Mouse (Mus musculus) hindbrain, embryonic 16.5 days (tissue): ENCODE results near the gene Wdr75. TPM values are rescaled to one million over a fixed set of nuclear protein-coding genes. Genes with fewer than 3 reads are reported as not detected.

Experiments
- ATAC-seq: fragments of 200-750 bp; cut with Nextera tagmentation; 2 replicates; pipeline ENCODE4 v1.8.0; 2017; ENCODE audit warnings: moderate TSS enrichment, moderate library complexity
- H3K27ac ChIP-seq: fragments of 300-500 bp; sonication (generic); 2 replicates; pipeline ENCODE4 v1.5.1; 2014; ENCODE audit warnings: low read depth, mild to moderate bottlenecking, control low read depth, low read length, moderate library complexity
- H3K27me3 ChIP-seq: fragments of 300-500 bp; sonication (generic); replicated peaks from 2 replicates; pipeline ENCODE4 v1.6.1; 2014; ENCODE audit warnings: low read length; ENCODE audit not compliant: control insufficient read depth, insufficient read depth
- H3K36me3 ChIP-seq: fragments of 300-500 bp; sonication (generic); 2 replicates; pipeline ENCODE4 v1.6.1; 2014; ENCODE audit warnings: mild to moderate bottlenecking, low read length, moderate library complexity, mixed read lengths; ENCODE audit not compliant: control insufficient read depth, insufficient read depth
- H3K4me1 ChIP-seq: fragments of 300-500 bp; sonication (generic); 2 replicates; pipeline ENCODE4 v1.6.1; 2014; ENCODE audit warnings: low read depth, low read length; ENCODE audit not compliant: control insufficient read depth, insufficient read depth
- H3K4me2 ChIP-seq: fragments of 300-500 bp; sonication (generic); 2 replicates; pipeline ENCODE4 v1.6.1; 2014; ENCODE audit warnings: mild to moderate bottlenecking, low read length, control low read depth, moderate library complexity
- H3K4me3 ChIP-seq: fragments of 300-500 bp; sonication (generic); 2 replicates; pipeline ENCODE4 v1.5.1; 2014; ENCODE audit warnings: mild to moderate bottlenecking, low read length, control low read depth, moderate library complexity
- H3K9ac ChIP-seq: fragments of 300-500 bp; sonication (generic); 2 replicates; pipeline ENCODE4 v1.6.1; 2014; ENCODE audit warnings: low read depth, mild to moderate bottlenecking, control low read depth, low read length, moderate library complexity
- H3K9me3 ChIP-seq: fragments of 300-500 bp; sonication (generic); 2 replicates; pipeline ENCODE4 v1.6.1; 2014; ENCODE audit warnings: mild to moderate bottlenecking, low read length, moderate library complexity; ENCODE audit not compliant: control insufficient read depth
- WGBS: fragments of 180-500 bp; shearing (Covaris S2); extraction: QIAGEN DNeasy Blood & Tissue Kit; methylation state at CpG from one replicate; pipeline ENCODE4 v1.1.7; 2014; 5-methylcytosine and 5-hydroxymethylcytosine counted together
- polyA plus RNA-seq: library from polyadenylated mRNA; unstranded; fragments of >200 nt; fragmentation: Nextera tagmentation; extraction: Ambion mirVana; gene quantifications from 2 replicates; pipeline ENCODE4 v1.2.1, GENCODE M21; 2015

Wdr75 gene
- polyA plus RNA-seq = 49.1 and 50.1 TPM in 2 replicates

GRCm38 (mm10) chr1:45794969-45795908 lies at the start of gene Wdr75:
TSS of gene Wdr75 (plus strand) at chr1:45795166.
- peak; percentile 100 for ATAC-seq
- H3K4me3 ChIP-seq = peak within 1 kb of the TSS; percentile 94
- H3K36me3 ChIP-seq = 0 out of 2 replicates have a peak, but pooled peaks cover 2% of the 10 kb centered on the region
- H3K27me3 ChIP-seq = no peaks in the 10 kb centered on the region
- under 1% methylated on average over 66 of the region's 70 CpGs for WGBS
- peaks cover 11% of the 10 kb centered on the region for H3K4me1 ChIP-seq
- no peaks in the 10 kb centered on the region for H3K9me3 ChIP-seq
- H3K4me2 ChIP-seq = peak within 1 kb of the TSS; percentile 91
- peak within 1 kb of the TSS; percentile 95 for H3K27ac ChIP-seq
- H3K9ac ChIP-seq = peak within 1 kb of the TSS; percentile 90

GRCm38 (mm10) chr1:45755902-45756301 lies 39.1 kb upstream of the Wdr75 start:
- Histone ChIP-seq H3K36me3 (no peaks in the 10 kb centered on the region), H3K9me3 (no peaks in the 10 kb centered on the region), H3K27me3 (no peaks in the 10 kb centered on the region), H3K4me2 (no peak overlapping the region), H3K27ac (no peak overlapping the region), H3K4me3 (no peak overlapping the region), H3K9ac (no peak overlapping the region), H3K4me1 (no peaks in the 10 kb centered on the region)
- no peak for ATAC-seq

GRCm38 (mm10) chr1:45756707-45757106 lies 38.3 kb upstream of the Wdr75 start:
- no peaks in the 10 kb centered on the region for H3K4me1 ChIP-seq
- no peak overlapping the region for H3K4me3 ChIP-seq
- no peaks in the 10 kb centered on the region for H3K9me3 ChIP-seq
- no peak overlapping the region for H3K27ac ChIP-seq
- H3K36me3 ChIP-seq = no peaks in the 10 kb centered on the region
- ATAC-seq = no peak
- no peak overlapping the region for H3K4me2 ChIP-seq
- no peaks in the 10 kb centered on the region for H3K27me3 ChIP-seq
- no peak overlapping the region for H3K9ac ChIP-seq

GRCm38 (mm10) chr1:45758011-45758410 lies 37.0 kb upstream of the Wdr75 start:
- H3K4me3 ChIP-seq = no peak overlapping the region
- H3K9me3 ChIP-seq = no peaks in the 10 kb centered on the region
- no peaks in the 10 kb centered on the region for H3K27me3 ChIP-seq
- no peaks in the 10 kb centered on the region for H3K36me3 ChIP-seq
- H3K4me2 ChIP-seq = no peak overlapping the region
- no peaks in the 10 kb centered on the region for H3K4me1 ChIP-seq
- no peak for ATAC-seq
- H3K27ac ChIP-seq = no peak overlapping the region
- WGBS = 78% methylated on average over 1 of the region's 1 CpGs
- H3K9ac ChIP-seq = no peak overlapping the region

- no peaks in the 10 kb centered on the region for H3K36me3 ChIP-seq
- no peak overlapping the region for H3K9ac ChIP-seq
- H3K27me3 ChIP-seq = no peaks in the 10 kb centered on the region
- ATAC-seq = no peak
- no peak overlapping the region for H3K27ac ChIP-seq
- WGBS = 69% methylated on average over 4 of the region's 4 CpGs
- H3K4me1 ChIP-seq = no peaks in the 10 kb centered on the region
- H3K4me3 ChIP-seq = no peak overlapping the region
- no peak overlapping the region for H3K4me2 ChIP-seq
- no peaks in the 10 kb centered on the region for H3K9me3 ChIP-seq
Measured at GRCm38 (mm10) chr1:45760667-45761467, 34.1 kb upstream of the Wdr75 start.

- H3K4me3 ChIP-seq = no peak overlapping the region
- no peak for ATAC-seq
- no peaks in the 10 kb centered on the region for H3K36me3 ChIP-seq
- no peak overlapping the region for H3K9ac ChIP-seq
- H3K4me2 ChIP-seq = no peak overlapping the region
- WGBS = 89% methylated on average over 1 of the region's 1 CpGs
- H3K27me3 ChIP-seq = no peaks in the 10 kb centered on the region
- H3K27ac ChIP-seq = no peak overlapping the region
- no peaks in the 10 kb centered on the region for H3K9me3 ChIP-seq
- no peaks in the 10 kb centered on the region for H3K4me1 ChIP-seq
Measured at GRCm38 (mm10) chr1:45761468-45761795, 33.5 kb upstream of the Wdr75 start.

- Histone ChIP-seq H3K27ac (no peak overlapping the region), H3K4me1 (no peaks in the 10 kb centered on the region), H3K4me3 (no peak overlapping the region), H3K9me3 (no peaks in the 10 kb centered on the region), H3K36me3 (no peaks in the 10 kb centered on the region), H3K9ac (no peak overlapping the region), H3K27me3 (no peaks in the 10 kb centered on the region), H3K4me2 (no peak overlapping the region)
- WGBS = 66% methylated on average over 4 of the region's 4 CpGs
- ATAC-seq = no peak
Measured at GRCm38 (mm10) chr1:45765678-45766077, 29.3 kb upstream of the Wdr75 start.

- 29% methylated on average over 8 of the region's 8 CpGs for WGBS
- no peaks in the 10 kb centered on the region for H3K36me3 ChIP-seq
- peak; percentile 68; the same call in 1 of the 2 replicates for ATAC-seq
- no peak overlapping the region for H3K27ac ChIP-seq
- no peak overlapping the region for H3K4me3 ChIP-seq
- no peak overlapping the region for H3K9ac ChIP-seq
- H3K27me3 ChIP-seq = no peaks in the 10 kb centered on the region
- H3K4me1 ChIP-seq = no peaks in the 10 kb centered on the region
- H3K4me2 ChIP-seq = peak overlapping the region; percentile 27; the same call in 1 of the 2 replicates
- no peaks in the 10 kb centered on the region for H3K9me3 ChIP-seq
Measured at GRCm38 (mm10) chr1:45766123-45766522, 28.8 kb upstream of the Wdr75 start.

GRCm38 (mm10) chr1:45767533-45767932 lies 27.4 kb upstream of the Wdr75 start:
- no peak for ATAC-seq
- H3K27me3 ChIP-seq = no peaks in the 10 kb centered on the region
- no peak overlapping the region for H3K4me3 ChIP-seq
- no peaks in the 10 kb centered on the region for H3K9me3 ChIP-seq
- H3K4me1 ChIP-seq = no peaks in the 10 kb centered on the region
- H3K4me2 ChIP-seq = no peak overlapping the region
- no peak overlapping the region for H3K9ac ChIP-seq
- 63% methylated on average over 5 of the region's 5 CpGs for WGBS
- H3K36me3 ChIP-seq = no peaks in the 10 kb centered on the region
- no peak overlapping the region for H3K27ac ChIP-seq
